Mouse (Mus musculus) frontal cortex, postnatal 14 days (tissue): ENCODE measurements around the gene Cbx7.
A peak's percentile ranks its signal among the peaks of the same experiment; 100 is the strongest.

ENCODE experiments used
- DNase-seq, 2 experiments: peaks; one replicate each; pipeline ENCODE4 v3.0.0; 2022; ENCODE audit warnings: low spot score in 2 of 2

Cbx7 gene

DNA sequence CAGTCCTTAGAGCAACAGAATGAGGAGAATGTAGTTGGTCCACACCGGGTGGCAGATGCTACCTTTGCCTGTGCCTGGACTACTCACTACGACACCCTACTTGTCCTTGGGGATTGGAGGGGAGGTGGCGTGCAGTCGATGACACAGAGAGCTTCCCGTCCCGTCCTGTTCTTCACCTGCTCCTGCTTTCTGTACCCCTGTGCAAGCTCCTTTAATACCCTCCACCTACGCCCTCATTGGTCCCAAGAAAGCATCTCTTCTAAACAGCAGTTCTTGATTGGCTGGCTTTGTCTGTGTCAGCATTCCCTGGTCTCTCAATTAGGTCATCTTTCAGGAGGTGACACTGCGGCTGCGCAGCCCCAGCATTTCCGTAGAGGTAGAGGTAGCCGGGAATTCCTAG, at the start of gene Cbx7:
Gene Cbx7 (minus strand): TSS at position 180 of the 400 bp plus-strand sequence.
- no peak for DNase-seq

DNA sequence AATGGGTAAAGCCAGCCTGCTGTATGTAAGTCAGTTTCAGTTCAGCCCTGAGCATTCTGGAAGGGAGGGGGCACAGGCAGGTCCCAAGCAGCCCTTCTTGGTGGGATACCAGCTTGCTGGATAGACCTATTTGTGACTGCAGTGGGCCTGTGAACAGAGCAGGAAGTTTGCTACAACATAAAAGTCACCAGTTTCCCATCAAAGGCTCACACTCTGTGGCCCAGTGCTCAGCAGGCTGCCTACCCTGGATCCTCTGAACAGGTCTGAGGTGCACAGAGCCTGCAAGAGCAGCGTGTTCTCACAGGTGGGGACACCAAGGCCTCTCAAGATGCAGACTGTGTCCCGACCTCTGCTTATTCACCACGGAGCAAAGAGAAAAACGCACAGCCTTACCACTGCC, 49.6 kb upstream of the Cbx7 start:
- DNase-seq: no peak

DNA sequence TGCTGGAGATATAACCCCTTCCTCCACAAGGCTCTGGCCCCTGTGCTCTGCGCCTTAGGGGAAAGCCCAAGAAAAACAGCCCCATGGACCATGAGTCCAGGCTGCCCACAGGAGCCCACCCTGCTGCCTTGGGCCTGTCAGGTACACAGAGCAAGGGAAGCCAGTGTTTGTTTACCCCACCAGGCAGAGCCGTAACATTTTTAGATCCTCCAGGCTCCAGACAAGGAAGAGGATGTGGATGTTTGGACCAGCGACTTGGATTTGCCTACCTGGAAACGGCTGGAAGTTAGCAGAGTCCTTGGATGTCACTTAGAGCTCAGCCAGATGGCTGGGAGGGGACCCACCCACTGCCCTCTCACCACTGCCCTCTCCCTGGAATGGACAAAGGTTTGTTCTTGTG, 48.7 kb upstream of the Cbx7 start:
- no peak for DNase-seq

DNA sequence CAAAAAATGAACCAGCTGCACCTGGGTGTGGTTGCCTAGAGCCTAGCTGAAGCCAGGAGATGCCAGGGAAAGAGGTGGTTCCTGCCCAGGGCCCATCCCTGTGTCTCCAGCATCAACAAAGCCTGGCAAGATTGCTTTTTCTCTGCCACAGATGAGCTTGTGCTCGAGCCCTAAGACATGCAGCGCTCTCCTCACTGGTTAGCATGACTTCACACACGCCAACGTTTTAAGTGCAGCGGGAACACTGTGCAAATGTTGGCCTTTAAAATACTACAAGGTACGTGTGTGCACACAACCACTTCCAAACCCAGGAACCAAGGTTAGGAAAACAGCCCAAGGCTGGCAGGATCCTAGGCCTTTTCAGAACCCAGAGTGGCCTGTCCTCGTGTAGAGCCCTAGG, 48.3 kb upstream of the Cbx7 start:
- no peak for DNase-seq

DNA sequence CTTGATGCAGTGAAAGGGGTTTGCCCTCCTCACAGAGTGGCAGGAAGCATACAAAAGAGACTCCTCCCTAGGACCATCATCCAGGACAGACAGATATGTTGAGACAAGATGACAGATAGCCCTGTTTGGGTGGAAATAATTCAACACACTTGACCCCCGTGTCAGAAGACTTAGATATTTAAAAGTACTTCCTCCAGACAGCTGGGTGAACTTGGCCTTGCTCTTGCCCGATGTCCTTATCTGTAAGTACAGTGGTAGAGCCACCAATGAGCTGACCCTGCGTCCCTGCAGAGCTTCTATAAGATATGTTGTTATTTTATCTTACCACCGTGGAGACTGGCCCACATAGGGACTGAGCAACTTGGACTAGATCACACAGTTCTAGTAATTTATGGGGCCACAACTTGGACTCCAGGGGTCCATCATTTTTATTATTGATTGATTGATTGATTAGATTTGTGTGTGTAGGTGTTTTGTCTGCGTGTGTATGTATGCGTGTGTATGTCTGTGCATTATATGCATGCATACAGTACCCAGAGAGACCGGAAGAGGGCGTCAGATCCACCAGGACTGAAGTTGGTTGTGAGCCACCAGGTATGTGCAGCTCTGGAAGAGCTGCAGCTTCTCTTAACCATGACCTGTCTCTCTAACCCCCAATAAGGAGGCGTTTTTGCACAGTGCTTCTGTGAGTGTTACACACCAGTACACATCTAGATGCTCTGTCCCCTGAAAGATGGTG, 45.8 kb upstream of the Cbx7 start:
- DNase-seq: no peak

DNA sequence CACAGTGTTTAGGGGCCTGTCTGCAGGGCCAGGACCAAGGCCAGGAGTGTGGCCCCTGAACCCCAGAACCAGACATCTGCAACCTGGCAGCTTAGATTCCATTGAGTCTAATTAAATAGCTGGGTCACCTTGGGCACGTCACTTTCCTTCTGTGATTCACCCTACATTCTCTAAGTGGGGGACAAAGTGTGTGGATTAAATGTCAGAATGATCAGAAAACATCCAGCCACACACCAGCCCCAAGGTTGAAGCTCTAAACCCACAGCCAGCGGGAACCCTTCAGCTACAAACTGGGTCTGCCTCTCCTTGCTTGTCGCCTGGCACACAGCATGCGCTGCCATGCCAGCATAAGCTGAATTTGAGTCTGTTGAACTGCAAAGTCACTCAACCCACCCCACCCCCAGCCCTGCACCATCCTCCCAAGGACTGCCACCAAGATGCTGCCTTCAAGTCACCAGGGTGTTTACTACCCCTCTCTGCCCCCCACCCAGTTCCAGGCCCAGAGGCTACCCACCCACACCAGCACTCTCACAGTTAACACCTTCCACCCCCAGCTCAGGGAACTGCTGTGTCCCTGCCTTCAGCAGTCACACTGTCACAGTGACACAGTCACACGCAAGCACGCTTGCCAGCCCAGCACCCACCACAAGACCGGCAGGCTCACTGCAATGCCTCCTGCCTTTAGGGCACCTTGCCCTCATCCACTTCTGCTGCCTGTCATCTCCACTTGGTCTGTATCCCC, 44.5 kb upstream of the Cbx7 start:
- DNase-seq: peak; percentile 51 to 60

DNA sequence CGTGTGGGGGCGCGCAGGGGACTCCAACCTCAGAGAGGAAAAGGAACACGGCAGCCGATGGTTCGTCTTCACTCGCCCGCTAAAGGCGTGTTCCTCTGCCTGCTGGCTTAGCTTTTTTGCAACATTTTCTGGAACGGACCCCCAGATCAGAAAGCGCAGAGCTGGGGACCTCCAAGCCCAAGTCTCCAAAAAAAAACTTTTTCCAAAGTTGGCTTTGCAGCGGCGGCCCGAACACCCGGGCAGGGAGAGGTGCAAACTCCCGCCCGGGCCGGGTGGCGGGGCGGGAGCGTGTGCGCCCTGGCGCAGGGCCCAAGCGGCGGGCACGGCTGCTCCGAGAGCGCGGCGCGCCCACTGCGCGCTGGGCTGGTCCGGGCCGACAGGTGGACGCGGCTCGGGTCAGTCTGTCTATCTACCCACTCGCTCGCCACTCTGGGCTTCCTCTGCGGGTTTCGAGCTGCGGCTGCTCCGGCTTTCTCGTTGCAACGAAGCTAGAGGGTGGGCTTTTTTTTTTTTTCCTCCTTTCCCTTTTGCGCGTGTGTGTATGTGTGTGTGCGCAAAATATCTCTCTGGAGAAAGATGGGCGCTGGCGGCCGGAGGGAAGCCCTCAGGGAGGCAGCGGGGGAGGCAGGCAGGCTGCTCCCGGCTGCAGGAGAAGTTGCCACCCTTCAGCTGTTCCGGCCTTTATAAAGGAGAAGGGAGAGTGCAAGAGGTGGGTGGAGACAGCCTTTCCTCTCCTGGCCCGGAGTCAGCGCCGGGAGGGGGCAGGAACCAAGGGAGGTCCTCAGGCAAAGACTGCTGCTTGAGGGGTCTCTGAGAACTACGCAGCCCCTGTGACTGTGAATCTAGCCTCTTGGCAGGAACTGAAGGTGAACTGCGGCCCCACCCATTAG, 43.6 kb upstream of the Cbx7 start, which contains the start of gene Pdgfb:
Gene Pdgfb (minus strand): TSS at position 657 of the 890 bp plus-strand sequence.
- peak in 1 of 2 experiments; percentile 49 for DNase-seq

DNA sequence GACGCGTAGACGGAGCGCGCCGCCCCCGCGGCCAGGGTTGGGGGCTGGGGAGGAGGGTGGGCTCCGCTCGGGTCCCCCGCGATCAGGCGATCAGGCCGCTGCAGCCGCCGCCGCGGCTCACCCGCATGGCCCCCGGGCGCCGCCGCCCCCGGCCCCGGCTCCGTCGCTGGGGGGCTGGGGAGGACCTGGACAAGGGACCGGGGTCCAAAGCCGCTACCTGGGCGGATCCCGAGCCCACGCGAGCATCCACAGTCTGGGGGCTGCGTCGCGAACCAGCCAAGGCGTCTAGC, 43.1 kb upstream of the Cbx7 start:
- DNase-seq: no peak

DNA sequence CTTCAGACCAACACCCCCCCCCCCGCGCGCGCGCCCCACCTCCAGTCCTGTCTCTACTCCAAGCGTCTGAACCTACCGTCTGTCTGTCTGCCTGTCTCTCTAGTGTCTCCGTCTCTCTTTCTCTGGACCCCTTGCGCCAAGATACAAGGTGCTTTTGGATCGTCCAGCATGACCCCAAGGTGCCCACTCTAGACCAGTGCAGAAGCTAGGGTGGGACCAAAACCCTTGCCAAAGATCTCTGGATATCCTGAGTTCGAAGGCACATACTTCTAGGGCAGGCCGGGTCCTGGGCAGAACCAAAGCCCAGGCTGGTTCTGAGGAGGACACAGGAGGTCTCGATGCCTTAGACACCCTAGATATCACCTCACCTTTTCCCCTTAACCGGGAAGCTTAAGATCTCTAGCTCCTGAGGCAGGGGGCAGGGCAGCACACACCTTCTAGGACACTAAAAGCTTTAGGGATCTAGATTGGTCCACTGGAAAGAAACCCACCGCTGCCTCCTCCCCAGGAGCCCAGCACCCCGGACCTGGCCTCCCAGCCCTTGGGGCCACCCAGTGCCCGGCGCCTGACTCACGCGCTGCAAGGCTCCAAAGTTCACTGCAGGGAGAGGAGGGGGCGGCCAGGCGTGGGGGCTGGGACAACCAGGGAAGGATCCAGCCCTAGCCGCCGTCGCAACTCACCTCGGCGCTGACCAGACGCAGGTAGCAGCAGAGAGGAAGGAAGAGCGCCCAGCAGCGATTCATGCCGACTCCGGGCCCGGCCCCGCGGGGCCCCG, 42.5 kb upstream of the Cbx7 start:
- DNase-seq: no peak

DNA sequence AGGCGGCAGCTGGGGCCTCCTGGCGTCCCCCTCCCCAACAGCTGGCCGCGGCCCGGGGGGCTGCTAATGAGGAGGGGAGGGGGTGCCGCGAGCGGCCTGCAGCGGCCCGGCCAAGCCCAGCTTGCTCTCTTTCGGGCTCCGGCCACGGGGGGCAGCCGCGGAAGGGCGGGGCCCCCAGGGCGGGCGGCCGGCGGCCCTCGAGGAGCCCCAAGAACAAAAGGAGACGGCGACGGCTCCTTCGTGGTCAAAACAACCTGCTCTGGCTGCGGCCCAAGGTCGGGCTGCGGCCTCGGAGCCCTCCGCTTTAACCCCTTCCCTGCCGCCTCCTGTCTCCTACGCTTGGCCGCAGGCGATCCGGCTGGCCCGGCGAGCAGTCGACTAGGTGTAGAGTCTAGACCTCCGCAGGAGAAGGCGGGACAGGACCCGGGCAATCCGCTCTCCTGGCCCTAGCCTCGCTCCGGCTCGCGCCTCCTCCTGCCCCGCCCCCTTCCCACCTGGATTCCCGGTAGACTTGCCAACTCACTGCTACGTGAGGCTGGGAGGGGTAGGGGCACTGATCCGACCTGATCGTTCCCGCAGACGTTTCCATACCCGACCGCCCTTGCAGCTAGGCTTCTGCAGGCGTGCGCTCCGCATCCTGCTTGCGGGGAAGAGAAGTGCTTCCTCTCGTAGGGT, 41.7 kb upstream of the Cbx7 start:
- peak; percentile 64 to 68 for DNase-seq

DNA sequence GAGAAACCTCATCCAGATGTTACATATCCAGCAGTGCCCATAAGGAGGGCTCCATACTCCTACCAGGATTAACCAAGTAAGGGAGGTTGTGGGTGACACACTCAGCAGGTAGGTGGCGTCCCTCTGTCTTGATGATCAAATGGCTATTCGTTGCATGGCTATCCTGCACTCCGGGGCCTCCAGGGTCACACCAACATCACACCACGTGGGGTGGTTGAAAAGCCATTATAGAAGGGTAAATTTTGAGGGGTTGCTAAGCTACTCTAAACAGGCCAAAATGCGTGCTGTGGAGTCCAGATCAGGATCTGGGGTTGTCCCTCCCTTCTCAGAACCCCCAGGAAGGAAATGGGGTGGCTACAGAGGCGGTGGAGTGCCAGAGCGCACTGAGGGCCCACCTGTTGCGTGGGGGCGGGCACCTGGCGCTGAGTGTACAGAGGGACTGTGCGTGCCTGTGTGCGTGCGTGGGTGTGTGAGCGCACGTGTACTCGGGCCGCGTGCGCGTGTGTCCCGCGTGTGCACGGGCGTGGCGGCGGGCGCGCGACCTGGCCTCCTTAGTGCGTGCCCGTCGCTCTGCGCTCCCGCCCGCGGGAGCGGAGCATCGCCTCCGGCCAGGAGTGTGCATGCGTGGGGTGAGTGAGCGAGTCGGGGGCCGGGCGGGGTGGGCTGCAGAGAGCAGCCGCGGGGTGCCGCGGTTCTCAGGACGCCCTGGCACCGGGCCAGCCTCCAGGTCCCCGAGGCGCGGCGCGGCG, 41.0 kb upstream of the Cbx7 start:
- DNase-seq: peak; percentile 79 to 82

DNA sequence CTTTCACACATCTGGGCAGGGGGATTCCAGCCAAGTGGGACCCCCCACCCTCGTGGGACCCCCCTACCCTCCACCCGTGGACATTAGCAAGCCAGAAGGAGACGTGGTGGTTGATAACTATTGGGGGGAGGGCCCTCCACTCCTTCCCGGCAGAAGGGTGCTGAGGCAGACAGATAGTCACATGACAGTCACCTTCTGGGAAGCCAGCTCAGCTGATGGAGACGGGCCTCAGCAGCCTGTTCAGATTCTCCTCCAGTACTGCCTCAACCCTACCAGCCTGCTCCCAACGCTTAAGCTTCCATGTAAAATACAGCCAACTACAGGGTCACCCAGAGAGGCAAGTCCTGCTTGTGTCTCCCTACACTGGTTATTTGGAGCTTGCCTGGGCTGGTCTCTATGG, 40.3 kb upstream of the Cbx7 start:
- no peak for DNase-seq

DNA sequence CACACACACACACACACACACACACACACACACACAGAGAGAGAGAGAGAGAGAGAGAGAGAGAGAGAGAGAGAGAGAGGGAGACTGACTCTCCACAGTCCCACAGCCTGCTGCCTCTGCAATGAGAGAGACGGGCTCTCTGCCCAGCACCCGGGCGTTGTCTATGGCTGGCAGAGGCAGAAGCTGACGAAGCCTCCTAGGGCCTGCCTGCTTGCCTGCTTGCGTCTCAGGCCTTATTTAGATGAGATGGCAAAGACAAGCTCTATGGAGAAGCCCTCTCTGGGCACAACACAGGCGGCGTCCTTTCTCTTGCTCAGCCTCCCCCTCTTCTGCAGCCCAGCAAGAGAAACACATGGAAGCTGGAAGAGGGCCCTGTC, 39.3 kb upstream of the Cbx7 start:
- DNase-seq: peak in 1 of 2 experiments; percentile 62

DNA sequence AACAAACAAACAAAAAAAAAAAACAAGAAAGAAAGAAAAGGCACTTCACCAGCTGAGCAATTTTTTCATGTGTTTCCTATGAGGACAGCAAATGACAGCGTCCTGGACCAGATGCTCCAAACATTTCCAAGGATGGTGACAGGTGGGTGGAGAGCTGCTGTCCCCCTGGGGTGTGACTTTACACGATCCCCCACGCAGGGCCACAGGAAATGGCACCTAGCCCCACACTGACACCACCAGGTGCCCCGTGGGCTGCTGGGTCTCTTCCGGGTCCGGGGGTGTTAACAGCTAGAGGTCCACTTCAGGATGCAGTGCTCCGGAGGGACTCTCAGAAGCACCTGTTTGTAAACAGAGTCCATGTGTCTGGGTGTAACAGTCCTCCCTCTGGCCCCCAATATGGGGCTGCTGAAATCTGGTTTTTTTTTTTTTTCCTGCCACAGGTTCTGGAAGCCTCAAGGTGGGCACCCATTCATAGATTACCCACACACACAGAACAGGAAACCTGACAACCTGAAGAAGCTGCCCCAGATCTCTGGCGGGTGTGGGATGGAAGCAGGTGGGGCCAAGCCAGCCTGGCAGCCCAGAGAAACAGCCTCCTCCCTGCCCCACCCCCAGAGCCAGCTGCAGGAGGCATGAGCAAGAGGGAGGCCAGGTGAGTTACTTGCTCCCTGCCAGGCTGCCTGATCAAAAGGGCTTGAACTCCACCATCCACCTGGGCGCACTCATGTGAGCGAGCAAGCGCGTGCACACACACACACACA, 38.7 kb upstream of the Cbx7 start:
- no peak for DNase-seq

DNA sequence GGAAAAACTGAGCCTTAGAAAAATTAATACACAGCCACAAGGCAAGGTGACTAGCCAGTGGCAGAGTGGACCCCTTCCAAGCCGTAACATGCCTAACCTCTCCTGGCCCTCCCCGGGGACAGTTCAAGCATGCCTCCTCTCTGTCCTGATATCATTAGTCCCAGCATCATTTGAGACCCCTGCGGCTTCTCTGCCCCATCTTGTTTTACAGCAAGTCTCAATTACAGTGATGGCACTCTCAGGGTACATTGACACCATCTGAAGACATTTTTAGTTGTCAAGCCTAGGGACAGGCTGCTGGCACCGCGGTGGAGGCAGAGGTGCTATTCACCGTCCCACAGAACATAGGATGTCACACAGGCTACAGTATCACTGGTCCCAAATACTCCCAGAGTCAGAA, 37.5 kb upstream of the Cbx7 start:
- no peak for DNase-seq

DNA sequence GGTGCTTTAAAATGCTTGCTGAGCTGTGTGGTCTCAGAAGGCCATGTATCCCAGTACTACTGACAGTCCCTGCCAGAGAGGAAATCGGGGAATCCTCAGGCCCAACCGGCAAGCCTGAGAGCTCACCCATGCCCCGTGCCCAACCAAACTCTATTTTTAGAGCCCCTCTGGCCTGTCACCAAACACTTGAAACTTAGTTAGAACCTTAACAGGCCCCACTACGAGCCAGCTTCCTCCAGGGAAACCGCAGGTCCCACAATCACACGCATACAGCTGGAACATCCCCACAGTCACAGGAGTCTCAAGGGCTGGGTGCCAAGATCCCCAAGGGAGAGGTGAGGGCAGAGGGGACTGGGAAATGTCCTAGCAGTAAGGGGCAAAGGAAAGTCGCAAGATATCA, 35.2 kb upstream of the Cbx7 start:
- DNase-seq: no peak

DNA sequence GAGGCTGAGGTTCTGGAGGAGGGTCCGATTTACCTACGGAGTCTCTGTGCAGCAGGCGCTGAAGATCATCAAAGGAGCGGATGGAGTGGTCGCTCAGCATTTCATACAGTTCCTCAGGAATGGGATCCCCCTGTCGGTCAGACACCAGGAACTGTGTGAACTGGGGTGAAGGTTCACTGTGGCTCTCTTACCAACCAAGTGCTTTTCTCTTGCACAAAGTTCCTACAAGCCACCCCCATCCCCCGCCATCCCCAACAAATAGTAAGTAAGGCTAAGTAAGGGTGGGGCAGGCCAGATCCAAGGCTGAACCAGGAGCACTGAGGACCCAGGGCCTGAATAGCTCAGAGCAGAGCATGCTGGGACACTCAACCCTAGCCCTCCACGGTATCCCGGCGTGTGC, 34.5 kb upstream of the Cbx7 start:
- no peak for DNase-seq

DNA sequence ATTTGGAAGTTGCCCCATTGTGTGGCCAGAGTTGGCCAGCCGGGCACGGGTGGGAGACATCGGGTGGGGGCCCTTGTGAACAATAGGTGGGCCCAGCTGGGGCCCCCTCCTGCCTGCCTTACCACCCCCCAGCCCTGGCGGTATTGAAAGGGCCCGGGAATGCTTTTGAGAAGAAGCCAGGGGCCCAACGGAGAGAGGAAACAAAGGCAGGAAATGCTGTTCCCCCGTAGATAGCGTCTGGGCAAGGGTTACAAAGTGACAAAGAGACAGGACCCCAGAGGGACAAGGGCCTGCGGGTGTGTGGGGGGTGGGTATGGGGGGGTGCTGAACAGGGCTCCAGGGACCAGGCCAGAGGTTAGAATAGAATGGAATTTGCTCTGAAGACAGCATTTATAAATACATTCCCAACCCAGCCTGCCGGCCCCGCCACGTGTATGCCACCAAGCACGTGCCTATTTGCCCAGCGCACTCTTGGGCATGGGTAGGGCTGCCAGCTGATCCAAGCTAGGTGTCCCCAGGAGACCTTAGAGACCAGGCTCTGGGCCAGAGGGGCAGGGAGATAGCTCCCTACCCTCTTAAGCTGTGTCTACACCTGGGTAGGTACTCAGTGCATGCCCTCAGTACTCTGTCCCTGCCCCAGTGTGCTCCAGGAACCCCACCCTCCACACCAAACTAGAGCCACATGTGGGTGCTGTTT, 33.9 kb upstream of the Cbx7 start:
- DNase-seq: no peak

DNA sequence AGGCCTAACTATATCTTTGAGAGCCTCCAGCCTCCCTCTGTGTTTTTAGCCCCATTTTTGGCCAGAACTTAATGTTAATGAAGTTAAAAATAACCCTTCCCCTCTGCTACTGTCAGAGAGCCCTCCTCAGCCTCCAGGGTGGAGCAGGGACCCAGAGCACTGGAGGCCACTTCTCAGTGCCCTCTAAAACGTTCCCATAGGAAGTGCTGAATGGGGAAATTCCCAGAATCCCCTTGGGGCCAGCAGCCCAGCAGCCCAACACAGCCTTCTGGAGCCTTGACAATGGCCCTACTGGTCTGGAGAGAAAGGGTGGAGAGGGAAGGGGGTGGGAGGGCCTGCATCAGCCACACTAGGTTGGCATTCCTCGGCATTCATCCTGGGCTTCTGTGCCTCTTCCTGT, 32.7 kb upstream of the Cbx7 start:
- no peak for DNase-seq
